Mouse (Mus musculus): Measurements from ENCODE around the gene Pex1. TPM values are rescaled to one million over a fixed set of nuclear protein-coding genes. Genes with fewer than 3 reads are reported as not detected.
A peak's percentile ranks its signal among the peaks of the same experiment; 100 is the strongest.
"Not testable (repeated sequence)": the region's sequence is repeated elsewhere in the genome, so short reads cannot be mapped to it uniquely, and the experiment has no call there.

Gene Pex1
- total and polyA plus RNA-seq, 2 experiments from 2014 or later = 15.1 to 21.5 TPM

DNA sequence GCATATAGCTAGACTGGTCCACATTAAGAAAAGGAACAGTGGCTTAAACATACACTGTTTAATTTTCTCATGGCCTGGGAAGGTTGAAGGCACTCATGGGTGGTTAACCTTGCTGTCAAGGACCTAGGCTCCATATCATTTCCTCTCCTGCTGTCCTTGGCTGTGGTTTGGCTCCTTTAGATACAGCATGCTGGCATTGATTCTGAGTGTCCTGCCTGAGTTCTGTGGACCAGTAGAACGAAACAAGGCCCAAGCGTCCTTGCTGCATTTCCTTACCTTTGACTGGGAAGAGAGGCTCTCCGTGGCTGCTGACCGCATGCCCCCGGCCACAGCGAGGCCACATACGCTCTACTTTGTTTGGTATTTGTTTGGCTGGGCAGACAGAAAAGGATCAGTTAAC lies 13.4 kb downstream of the Pex1 start:
- Histone ChIP-seq H3K4me3 (ENCODE audit: low read length) (no peak overlapping the region), H3K27ac (no peak overlapping the region), H3K27me3 (ENCODE audit: insufficient read depth, low read length) (no peaks in the 10 kb centered on the region), H3K36me3 (ENCODE audit: insufficient read depth, low read length) (peaks cover 40% of the 10 kb centered on the region), H3K9ac (replicated peaks; ENCODE audit: low read length) (no peak overlapping the region), H3K4me1 (ENCODE audit: insufficient read depth, low read length) (no peaks in the 10 kb centered on the region), H3K4me2 (ENCODE audit: low read depth, low read length) (no peak overlapping the region), H3K9me3 (ENCODE audit: low read length) (no peaks in the 10 kb centered on the region)
- 98% methylated on average over 7 of the region's 7 CpGs for WGBS
- no peak for TF ChIP-seq CTCF (IDR thresholded peaks at IDR 0.05; ENCODE audit: low read depth)
- DNase-seq (ENCODE audit: low spot score) = no peak
- ATAC-seq = no peak

DNA sequence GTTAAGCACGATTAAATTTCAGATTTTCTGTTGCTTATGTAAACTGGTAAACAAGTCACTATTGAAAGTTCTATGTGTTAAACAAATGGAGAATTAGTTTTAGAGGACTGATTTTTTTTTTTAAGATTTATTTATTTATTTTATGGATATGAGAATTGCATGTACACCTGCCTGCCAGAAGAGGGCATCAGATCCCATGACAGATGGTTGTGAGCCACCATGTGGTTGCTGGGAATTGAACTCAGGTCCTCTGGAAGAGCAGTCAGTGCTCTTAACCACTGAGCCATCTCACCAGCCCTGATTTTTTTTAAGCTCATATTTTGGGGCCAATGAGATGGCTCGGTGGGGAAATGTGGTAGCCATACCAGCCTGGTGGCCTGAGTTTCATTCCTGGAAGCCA lies 16.0 kb downstream of the Pex1 start:
- peaks cover 24% of the 10 kb centered on the region; the same call in 1 of the 2 replicates for H3K36me3 ChIP-seq (ENCODE audit: insufficient read depth, low read length)
- DNase-seq (ENCODE audit: low spot score); H3K4me3 ChIP-seq (ENCODE audit: low read length); H3K4me2 ChIP-seq (ENCODE audit: low read depth, low read length); H3K9ac ChIP-seq (replicated peaks; ENCODE audit: low read length); ATAC-seq; H3K27ac ChIP-seq; H3K27me3 ChIP-seq (ENCODE audit: insufficient read depth, low read length); H3K4me1 ChIP-seq (ENCODE audit: insufficient read depth, low read length); H3K9me3 ChIP-seq (ENCODE audit: low read length): not testable (repeated sequence)
- 90% methylated on average over 2 of the region's 2 CpGs for WGBS

DNA sequence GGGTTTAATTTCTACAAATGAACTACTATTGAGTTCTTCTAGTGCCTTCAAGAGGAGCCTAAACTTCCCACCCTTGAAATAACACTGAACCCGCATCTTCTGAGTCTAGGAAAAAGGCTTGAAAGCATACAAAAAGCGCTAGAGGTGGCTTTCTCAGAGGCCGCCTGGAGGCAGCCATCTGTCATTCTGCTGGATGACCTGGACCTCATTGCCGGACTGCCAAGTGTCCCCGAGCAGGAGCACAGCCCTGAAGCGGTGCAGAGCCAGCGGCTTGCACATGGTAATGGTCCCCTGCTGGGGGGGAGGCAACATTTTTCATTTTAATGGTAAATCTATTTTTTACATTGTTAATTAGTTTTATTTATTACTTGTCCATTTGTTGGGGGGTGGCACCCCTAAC lies 24.6 kb downstream of the Pex1 start:
- no peaks in the 10 kb centered on the region for H3K9me3 ChIP-seq (ENCODE audit: low read length)
- H3K36me3 ChIP-seq (ENCODE audit: insufficient read depth, low read length) = peaks cover 43% of the 10 kb centered on the region
- DNase-seq (ENCODE audit: low spot score) (no peak), ATAC-seq (no peak)
- H3K27me3 ChIP-seq (ENCODE audit: insufficient read depth, low read length) = no peaks in the 10 kb centered on the region
- H3K4me1 ChIP-seq (ENCODE audit: insufficient read depth, low read length) = no peaks in the 10 kb centered on the region
- 74% methylated on average over 7 of the region's 7 CpGs for WGBS
- H3K4me2 ChIP-seq (ENCODE audit: low read depth, low read length) = no peak overlapping the region
- no peak overlapping the region for H3K4me3 ChIP-seq (ENCODE audit: low read length)
- H3K9ac ChIP-seq (replicated peaks; ENCODE audit: low read length) = no peak overlapping the region
- no peak overlapping the region for H3K27ac ChIP-seq
- TF ChIP-seq CTCF (IDR thresholded peaks at IDR 0.05; ENCODE audit: low read depth) = no peak

DNA sequence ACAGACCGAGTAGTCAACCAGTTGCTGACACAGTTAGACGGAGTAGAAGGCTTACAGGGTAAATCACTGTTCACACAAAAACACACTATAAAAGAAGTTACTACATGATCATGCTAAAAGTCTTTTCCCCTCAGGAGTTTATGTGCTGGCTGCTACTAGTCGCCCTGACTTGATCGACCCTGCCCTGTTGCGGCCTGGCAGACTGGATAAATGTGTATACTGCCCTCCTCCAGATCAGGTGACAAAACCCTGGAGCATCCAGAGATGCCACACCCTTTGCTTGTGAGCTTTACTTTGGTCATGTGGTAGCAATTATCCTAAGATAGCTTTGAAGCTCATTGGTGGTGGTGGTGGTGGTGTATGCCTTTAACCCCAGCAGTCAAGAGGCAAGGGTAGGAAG lies 34.2 kb downstream of the Pex1 start:
- H3K4me2 ChIP-seq (ENCODE audit: low read depth, low read length) = no peak overlapping the region
- no peak overlapping the region for H3K4me3 ChIP-seq (ENCODE audit: low read length)
- H3K4me1 ChIP-seq (ENCODE audit: insufficient read depth, low read length) = no peaks in the 10 kb centered on the region
- peaks cover 26% of the 10 kb centered on the region for H3K36me3 ChIP-seq (ENCODE audit: insufficient read depth, low read length)
- 92% methylated on average over 5 of the region's 5 CpGs for WGBS
- no peak for ATAC-seq
- no peaks in the 10 kb centered on the region for H3K27me3 ChIP-seq (ENCODE audit: insufficient read depth, low read length)
- no peaks in the 10 kb centered on the region for H3K9me3 ChIP-seq (ENCODE audit: low read length)
- H3K27ac ChIP-seq = no peak overlapping the region
- TF ChIP-seq CTCF (IDR thresholded peaks at IDR 0.05; ENCODE audit: low read depth) = no peak
- H3K9ac ChIP-seq (replicated peaks; ENCODE audit: low read length) = no peak overlapping the region
- no peak for DNase-seq (ENCODE audit: low spot score)

DNA sequence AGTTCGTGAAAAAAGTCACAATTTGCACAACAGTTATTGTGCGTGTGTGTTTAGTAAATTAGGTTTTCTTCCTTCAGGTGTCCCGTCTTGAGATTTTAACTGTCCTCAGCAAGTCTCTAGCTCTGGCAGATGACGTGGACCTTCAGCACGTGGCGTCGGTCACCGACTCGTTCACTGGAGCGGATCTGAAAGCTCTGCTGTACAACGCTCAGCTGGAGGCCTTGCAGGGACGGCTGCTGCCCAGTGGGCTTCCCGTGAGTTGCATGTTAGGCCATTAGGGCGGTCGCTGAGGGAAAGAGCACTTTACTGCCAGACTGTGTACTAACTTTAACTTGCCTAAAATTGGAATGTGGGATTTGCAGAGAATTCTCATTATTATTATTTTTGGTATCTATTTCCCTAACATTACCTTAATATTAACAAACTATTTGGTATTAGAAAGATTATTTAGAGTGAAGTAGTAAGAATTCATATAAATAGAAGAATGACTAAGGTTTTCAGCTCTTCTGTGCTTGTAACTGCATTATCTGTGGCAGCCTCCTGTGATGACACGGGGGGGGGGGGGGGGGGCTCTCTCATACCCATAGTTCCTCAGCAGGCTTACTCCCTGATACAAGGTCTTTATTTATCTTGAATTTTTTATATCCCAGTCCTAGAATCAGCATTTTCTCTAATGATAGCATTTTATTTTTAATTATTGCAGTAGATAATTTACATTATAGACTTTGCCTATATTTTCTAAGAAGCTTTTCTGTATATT lies 35.8 kb downstream of the Pex1 start:
- Histone ChIP-seq H3K27ac (no peak overlapping the region), H3K4me2 (ENCODE audit: low read depth, low read length) (no peak overlapping the region), H3K36me3 (ENCODE audit: insufficient read depth, low read length) (peaks cover 17% of the 10 kb centered on the region), H3K9me3 (ENCODE audit: low read length) (no peaks in the 10 kb centered on the region), H3K4me1 (ENCODE audit: insufficient read depth, low read length) (no peaks in the 10 kb centered on the region), H3K9ac (replicated peaks; ENCODE audit: low read length) (no peak overlapping the region), H3K27me3 (ENCODE audit: insufficient read depth, low read length) (no peaks in the 10 kb centered on the region), H3K4me3 (ENCODE audit: low read length) (no peak overlapping the region)
- WGBS = 35% methylated on average over 16 of the region's 16 CpGs
- no peak for TF ChIP-seq CTCF (IDR thresholded peaks at IDR 0.05; ENCODE audit: low read depth)
- ATAC-seq = 0 out of 2 replicates have a peak, but pooled peaks have one; percentile 35
- peak; percentile 14 for DNase-seq (ENCODE audit: low spot score)

DNA sequence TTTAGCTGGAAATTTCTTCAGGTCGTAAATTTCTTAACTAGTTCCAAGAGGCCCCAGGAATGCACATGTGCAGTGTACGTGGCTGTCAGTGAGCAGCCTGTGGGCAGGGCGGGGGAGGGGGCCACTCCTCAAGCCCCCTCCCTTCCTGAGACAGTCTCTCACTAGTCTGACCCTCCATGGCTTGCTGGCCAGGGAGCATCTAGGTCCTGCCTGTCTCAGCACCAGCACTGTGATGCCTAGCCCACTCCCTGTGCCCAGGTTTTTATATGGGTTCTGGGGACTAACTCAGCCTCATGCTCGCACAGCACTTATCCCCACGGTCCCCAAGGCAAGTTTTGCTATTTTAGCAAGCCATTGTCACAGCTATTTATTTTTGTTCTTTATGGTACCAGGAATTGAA lies 36.4 kb downstream of the Pex1 start:
- H3K27me3 ChIP-seq (ENCODE audit: insufficient read depth, low read length) = no peaks in the 10 kb centered on the region
- H3K27ac ChIP-seq = no peak overlapping the region
- 91% methylated on average over 5 of the region's 5 CpGs for WGBS
- no peak overlapping the region for H3K4me3 ChIP-seq (ENCODE audit: low read length)
- H3K36me3 ChIP-seq (ENCODE audit: insufficient read depth, low read length) = peaks cover 16% of the 10 kb centered on the region
- no peaks in the 10 kb centered on the region for H3K9me3 ChIP-seq (ENCODE audit: low read length)
- H3K9ac ChIP-seq (replicated peaks; ENCODE audit: low read length) = no peak overlapping the region
- DNase-seq (ENCODE audit: low spot score) (no peak), ATAC-seq (no peak; the same call in 1 of the 2 replicates)
- H3K4me2 ChIP-seq (ENCODE audit: low read depth, low read length) = no peak overlapping the region
- H3K4me1 ChIP-seq (ENCODE audit: insufficient read depth, low read length) = no peaks in the 10 kb centered on the region
- TF ChIP-seq CTCF (IDR thresholded peaks at IDR 0.05; ENCODE audit: low read depth) = no peak

DNA sequence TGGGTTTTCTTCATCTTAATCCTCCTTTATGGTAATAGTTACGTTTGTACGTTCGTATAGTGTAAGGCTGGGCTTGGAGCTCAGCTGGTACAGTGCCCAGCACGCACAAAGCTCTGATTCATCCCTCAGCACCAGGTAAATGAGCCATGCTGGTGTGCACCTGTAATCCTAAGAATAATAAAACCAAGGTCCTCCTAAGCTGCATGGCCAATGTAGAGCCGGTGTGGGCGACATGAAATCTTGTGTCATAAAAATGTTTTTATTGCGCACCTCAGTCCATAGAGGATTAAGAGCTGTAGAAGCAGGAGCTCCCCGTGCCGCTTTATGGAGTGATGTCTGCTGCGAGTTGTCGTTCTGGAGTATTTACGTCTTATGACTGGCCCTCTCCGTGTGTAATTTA lies 37.4 kb downstream of the Pex1 start:
- H3K4me1 ChIP-seq (ENCODE audit: insufficient read depth, low read length) = no peaks in the 10 kb centered on the region
- H3K9me3 ChIP-seq (ENCODE audit: low read length) = no peaks in the 10 kb centered on the region
- no peak overlapping the region for H3K4me3 ChIP-seq (ENCODE audit: low read length)
- peaks cover 16% of the 10 kb centered on the region for H3K36me3 ChIP-seq (ENCODE audit: insufficient read depth, low read length)
- DNase-seq (ENCODE audit: low spot score) = no peak
- ATAC-seq = no peak
- H3K27ac ChIP-seq = no peak overlapping the region
- TF ChIP-seq CTCF (IDR thresholded peaks at IDR 0.05; ENCODE audit: low read depth) = no peak
- no peak overlapping the region for H3K9ac ChIP-seq (replicated peaks; ENCODE audit: low read length)
- H3K27me3 ChIP-seq (ENCODE audit: insufficient read depth, low read length) = no peaks in the 10 kb centered on the region
- H3K4me2 ChIP-seq (ENCODE audit: low read depth, low read length) = no peak overlapping the region
- WGBS = 95% methylated on average over 13 of the region's 13 CpGs

Data from hindbrain, postnatal 0 days (tissue).